Mouse (Mus musculus): ENCODE measurements around the gene Slfn5.
A peak's percentile ranks its signal among the peaks of the same experiment; 100 is the strongest.
"Not testable (repeated sequence)": the region's sequence is repeated elsewhere in the genome, so short reads cannot be mapped to it uniquely, and the experiment has no call there.

Slfn5 gene

GRCm38 (mm10) chr11:82950736-82951481 is at the start of gene Slfn5:
TSS of gene Slfn5 (plus strand) at chr11:82951349.
- DNase-seq: no peak

GRCm38 (mm10) chr11:82901606-82902310 is 49.4 kb upstream of the Slfn5 start:
- peak; percentile 54 for DNase-seq

GRCm38 (mm10) chr11:82904952-82905351 is 46.2 kb upstream of the Slfn5 start:
- no peak for DNase-seq

GRCm38 (mm10) chr11:82905816-82906215 is 45.3 kb upstream of the Slfn5 start:
- DNase-seq: no peak

GRCm38 (mm10) chr11:82907651-82908607 is 43.2 kb upstream of the Slfn5 start, which contains the start of gene Nle1:
TSS of gene Nle1 (minus strand) at chr11:82908411.
- DNase-seq: peak; percentile 94

- DNase-seq: no peak
Observed at GRCm38 (mm10) chr11:82908608-82908989, 42.5 kb upstream of the Slfn5 start.

- no peak for DNase-seq
Observed at GRCm38 (mm10) chr11:82910250-82910649, 40.9 kb upstream of the Slfn5 start, which contains the start of gene Unc45b. TSS of gene Unc45b (plus strand) at chr11:82910550.

- no peak for DNase-seq
Observed at GRCm38 (mm10) chr11:82910679-82911389, 40.3 kb upstream of the Slfn5 start.

- DNase-seq: peak; percentile 73
Observed at GRCm38 (mm10) chr11:82914711-82915352, 36.3 kb upstream of the Slfn5 start.

GRCm38 (mm10) chr11:82920768-82921167 is 30.4 kb upstream of the Slfn5 start:
- DNase-seq: no peak

GRCm38 (mm10) chr11:82921691-82922090 is 29.5 kb upstream of the Slfn5 start:
- no peak for DNase-seq

- DNase-seq: not testable (repeated sequence)
Observed at GRCm38 (mm10) chr11:82923910-82924309, 27.2 kb upstream of the Slfn5 start.

- no peak for DNase-seq
Observed at GRCm38 (mm10) chr11:82928897-82929632, 22.1 kb upstream of the Slfn5 start.

GRCm38 (mm10) chr11:82929633-82929950 is 21.6 kb upstream of the Slfn5 start:
- no peak for DNase-seq

GRCm38 (mm10) chr11:82930391-82930955 is 20.7 kb upstream of the Slfn5 start:
- not testable (repeated sequence) for DNase-seq

- DNase-seq: not testable (repeated sequence)
Observed at GRCm38 (mm10) chr11:82931161-82931560, 20.0 kb upstream of the Slfn5 start.

- not testable (repeated sequence) for DNase-seq
Observed at GRCm38 (mm10) chr11:82931671-82932450, 19.3 kb upstream of the Slfn5 start.

GRCm38 (mm10) chr11:82933186-82933585 is 18.0 kb upstream of the Slfn5 start:
- DNase-seq: no peak

GRCm38 (mm10) chr11:82943336-82943735 is 7.8 kb upstream of the Slfn5 start:
- DNase-seq: no peak

- no peak for DNase-seq
Observed at GRCm38 (mm10) chr11:82945636-82946035, 5.5 kb upstream of the Slfn5 start.
